Mouse (Mus musculus): ENCODE data around the gene Naglu.

Gene Naglu

GRCm38 (mm10) chr11:101069391-101070188 lies at the start of gene Naglu:
TSS of gene Naglu (plus strand) at chr11:101070012.
- in situ Hi-C loops (cut with MboI): loop anchor here (5.0 kb wide), 1 partner anchor 87 kb away; no protein-coding TSS in a partner anchor

- in situ Hi-C loops (cut with MboI): no loop called here
Measured at GRCm38 (mm10) chr11:101023371-101023770, 46.4 kb upstream of the Naglu start.

DNA sequence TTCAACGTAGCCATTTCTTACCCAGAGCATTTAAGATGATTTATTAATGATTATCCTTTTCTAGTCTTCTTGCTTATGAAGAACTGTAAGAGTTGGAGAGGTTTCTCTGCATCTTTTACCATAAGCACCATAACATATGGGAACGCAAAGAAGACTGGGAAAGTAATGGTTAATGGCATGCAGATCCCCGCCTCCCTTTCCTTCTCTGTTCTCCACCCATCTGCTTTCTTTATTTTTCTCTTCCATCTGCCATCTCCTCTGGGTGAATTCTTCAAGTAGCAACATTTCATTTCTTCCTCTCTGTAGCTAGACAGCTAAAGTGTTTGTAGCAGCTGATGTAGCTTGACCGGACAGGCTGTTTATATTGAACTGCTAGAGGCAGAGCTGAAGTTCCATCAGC lies 45.8 kb upstream of the Naglu start:
- in situ Hi-C loops (cut with MboI): no loop called here

DNA sequence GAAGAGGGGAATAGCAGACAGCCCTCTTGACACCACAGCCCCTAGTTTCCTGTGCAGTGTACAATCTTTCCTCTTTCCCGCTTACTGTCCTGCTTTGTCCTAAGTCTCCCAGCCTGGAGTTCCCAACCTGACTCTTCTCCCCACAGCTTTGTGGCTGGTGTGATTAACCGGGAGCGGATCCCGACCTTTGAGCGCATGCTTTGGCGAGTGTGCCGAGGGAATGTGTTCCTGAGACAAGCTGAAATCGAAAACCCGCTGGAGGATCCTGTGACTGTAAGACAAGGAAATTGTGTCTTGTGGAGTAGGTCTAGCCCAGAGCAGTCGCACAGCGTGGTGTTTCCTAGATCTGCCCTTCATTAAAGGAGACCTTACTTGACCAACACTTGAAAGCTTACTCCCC lies 42.7 kb upstream of the Naglu start:
- in situ Hi-C loops (cut with MboI): no loop called here

GRCm38 (mm10) chr11:101029320-101029719 lies 40.5 kb upstream of the Naglu start:
- in situ Hi-C loops (cut with MboI): no loop called here

- in situ Hi-C loops (cut with MboI): no loop called here
Measured at GRCm38 (mm10) chr11:101030136-101030807, 39.5 kb upstream of the Naglu start.

DNA sequence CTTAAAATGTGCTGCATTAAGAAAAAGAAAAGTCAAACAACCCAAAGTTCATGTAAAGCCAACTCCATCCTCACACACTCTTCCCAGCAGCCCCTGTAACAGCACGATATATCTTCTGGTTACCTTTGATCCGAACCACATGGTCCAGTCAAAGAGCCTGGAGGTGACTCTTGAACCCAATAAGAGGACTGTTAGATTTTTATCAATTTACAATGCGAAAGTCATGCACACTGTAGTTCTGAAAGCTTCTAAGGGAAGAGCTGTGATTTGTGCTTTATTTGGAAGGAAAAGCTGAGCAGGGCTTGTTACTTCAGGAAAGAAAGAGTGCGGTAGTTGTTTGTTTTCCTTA lies 39.0 kb upstream of the Naglu start:
- in situ Hi-C loops (cut with MboI): no loop called here

- in situ Hi-C loops (cut with MboI): no loop called here
Measured at GRCm38 (mm10) chr11:101031470-101031869, 38.3 kb upstream of the Naglu start.

GRCm38 (mm10) chr11:101033856-101034500 lies 35.8 kb upstream of the Naglu start:
- in situ Hi-C loops (cut with MboI): no loop called here

- in situ Hi-C loops (cut with MboI): no loop called here
Measured at GRCm38 (mm10) chr11:101034614-101035327, 35.0 kb upstream of the Naglu start.

DNA sequence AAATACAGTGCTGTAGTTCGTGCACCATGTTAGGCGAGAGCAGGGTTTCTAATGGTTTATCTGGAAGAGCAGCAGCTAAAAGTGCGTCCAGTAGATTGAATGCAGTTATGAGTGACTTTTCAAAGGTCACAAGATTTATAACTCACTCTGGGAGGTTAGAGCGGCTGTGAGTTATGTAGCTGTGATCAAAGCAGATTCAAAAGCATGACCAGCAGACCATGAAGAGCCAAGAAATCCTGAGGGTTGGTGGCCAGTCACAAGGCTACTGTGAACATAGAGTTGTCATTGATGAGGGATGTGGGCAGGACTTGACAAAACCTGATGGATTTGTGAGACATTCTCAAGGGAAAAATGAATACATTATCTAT lies 34.5 kb upstream of the Naglu start:
- in situ Hi-C loops (cut with MboI): no loop called here

DNA sequence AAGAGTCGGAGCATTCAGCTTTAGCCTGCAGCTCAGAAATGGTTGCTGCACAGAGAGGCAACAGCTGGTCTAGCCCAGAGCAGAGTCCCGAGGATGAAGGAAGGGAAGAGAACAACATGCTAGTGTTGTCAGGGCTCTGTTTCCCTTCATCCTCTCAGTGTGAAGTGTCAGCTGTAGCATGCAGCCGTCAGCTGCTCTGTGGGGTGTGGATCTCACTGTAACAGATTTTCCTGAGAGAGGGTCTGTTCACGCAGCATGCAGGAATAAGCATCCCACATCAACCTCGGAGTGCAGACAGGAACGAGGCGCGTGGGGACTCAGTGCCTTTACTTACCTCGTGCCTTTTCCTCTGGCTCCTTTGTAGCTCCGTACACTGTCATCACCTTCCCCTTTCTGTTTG lies 32.0 kb upstream of the Naglu start:
- in situ Hi-C loops (cut with MboI): no loop called here

GRCm38 (mm10) chr11:101045826-101046225 lies 24.0 kb upstream of the Naglu start:
- in situ Hi-C loops (cut with MboI): no loop called here

DNA sequence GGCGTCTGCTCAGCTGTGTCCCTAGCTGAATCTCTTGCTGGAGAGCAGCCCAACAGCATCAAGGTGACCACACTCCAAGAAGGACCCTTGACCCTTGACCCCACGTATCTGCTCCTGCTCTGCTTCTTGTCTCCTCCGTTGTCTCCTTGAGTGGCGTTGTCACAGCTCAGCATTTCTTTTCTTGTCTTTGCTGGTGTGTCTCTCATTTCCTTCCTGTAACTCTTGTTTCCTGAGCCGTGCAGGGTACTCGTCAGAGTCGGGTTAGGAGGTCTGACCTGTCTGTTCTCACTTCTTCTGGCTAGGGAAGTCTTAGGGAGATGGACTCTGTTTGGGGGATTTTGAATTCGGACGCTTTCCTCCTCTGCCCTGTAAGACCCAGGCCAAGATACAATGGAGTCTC lies 23.4 kb upstream of the Naglu start:
- in situ Hi-C loops (cut with MboI): no loop called here

- in situ Hi-C loops (cut with MboI): no loop called here
Measured at GRCm38 (mm10) chr11:101047502-101047901, 22.3 kb upstream of the Naglu start.

GRCm38 (mm10) chr11:101050359-101050758 lies 19.5 kb upstream of the Naglu start:
- in situ Hi-C loops (cut with MboI): no loop called here

DNA sequence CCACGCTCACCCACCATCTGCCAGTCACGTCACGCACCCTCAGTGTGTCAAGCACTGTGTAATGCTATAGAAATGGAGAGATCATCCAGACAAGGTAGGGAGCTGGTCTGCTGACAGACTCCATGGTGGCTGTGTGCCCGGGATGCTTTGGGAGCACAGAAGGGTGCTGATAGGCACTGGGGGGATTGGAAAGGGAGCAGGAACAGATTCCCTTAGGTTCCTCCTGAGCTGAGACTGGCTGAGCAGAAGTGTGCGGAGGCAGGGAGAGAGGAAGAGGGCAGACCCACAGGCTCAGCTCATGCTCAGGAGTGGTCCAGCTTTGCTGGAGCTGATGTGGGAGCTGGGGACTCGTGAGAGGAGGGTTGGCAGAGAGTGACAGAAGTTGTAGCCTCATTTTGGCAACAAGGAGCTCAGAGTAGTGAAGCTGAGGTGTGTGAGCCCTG lies 18.7 kb upstream of the Naglu start:
- in situ Hi-C loops (cut with MboI): no loop called here

DNA sequence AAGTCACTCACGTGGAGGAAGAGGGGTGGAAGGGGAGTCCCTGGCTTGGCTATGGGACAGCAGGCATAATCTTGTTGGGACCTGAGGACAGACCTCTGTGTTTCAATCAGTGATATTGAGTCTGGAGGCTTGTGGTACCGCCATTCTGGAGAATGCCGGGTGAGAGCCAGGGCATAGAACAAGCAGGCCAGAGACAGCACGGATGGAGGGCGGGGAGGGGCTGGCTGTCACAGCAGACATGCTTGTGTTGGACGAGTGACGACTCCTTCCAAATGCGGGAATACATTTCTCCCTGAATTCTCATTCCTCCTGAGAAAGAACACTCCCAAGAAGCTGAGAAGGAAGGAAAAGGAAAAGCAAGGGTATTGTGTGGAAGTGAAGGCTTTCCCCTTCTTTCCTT lies 18.2 kb upstream of the Naglu start:
- in situ Hi-C loops (cut with MboI): no loop called here

DNA sequence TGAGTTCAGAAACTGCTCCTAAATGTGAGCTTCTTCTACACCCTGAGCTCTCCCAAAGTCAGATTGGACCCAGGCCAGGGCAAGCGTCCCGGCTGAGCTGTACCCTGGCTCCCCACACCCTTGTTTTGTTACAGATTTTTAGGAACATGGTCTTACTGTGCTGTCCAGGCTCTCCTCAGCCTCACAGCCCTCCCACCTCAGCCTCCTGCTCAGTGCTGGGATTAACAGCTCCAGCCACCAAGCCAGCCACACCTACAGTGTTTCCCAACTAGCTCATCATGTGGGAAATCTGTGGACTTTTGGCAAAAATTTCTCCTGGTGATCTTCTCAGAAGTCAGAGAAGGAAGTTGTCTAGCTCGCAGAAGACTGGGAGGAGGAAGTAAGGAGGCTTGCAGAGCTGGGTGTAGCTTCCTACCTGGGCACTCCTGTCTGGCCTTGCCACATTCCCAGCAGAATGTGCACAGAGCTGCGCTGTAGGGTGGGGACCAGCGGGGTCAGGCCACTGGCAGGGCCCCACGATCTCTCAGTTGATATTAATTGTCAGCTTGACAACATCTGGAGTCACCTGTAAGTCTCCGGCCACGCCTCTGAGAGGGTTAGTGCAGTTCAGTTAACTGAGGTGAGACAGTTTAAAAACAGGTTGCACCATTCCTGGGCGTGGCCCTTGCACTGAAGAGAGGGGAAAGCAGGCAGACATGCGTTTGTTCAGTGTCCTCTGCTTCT lies 16.9 kb upstream of the Naglu start:
- in situ Hi-C loops (cut with MboI): no loop called here

DNA sequence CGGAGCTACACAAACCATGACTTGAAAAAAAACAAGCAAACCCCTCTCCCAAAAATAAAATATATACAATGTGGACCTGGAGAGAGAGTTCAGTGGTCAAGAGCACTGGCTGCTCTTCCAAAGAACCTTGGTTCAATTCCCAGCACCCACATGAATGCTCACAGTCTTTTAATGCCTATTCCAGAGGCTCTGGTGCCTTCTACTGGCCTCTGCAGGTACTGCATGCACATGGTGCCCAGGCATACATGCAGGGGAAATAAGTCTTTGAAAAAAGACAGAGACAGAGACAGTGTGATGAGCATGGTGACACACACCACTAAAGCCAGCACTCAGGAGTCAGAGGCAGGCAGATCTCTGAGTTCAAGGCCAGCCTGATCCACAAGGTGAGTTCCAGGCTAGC lies 15.8 kb upstream of the Naglu start:
- in situ Hi-C loops (cut with MboI): no loop called here

DNA sequence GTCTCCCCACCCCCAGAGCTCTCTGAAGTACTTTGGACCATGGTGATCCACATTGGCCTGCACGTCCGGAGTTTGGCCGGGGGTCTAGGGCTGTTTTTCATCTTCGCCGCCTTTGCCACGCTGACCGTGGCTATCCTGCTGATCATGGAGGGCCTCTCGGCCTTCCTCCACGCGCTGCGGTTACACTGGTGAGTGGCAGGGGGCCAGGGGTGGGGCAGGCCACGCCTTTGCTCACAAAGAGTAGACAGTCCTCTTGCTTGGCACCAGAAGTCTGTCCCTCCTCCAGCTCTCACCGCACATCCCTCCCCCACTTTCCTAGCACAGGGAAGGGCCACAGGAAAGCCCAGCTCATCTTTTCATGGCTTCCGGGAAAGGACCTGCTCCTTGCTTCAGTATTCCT lies 14.4 kb upstream of the Naglu start:
- in situ Hi-C loops (cut with MboI): no loop called here

- in situ Hi-C loops (cut with MboI): no loop called here
Measured at GRCm38 (mm10) chr11:101056885-101057284, 12.9 kb upstream of the Naglu start.

Measured in mature B cell (primary cell).